Mouse (Mus musculus): ENCODE results near the gene Acp1.

DNA sequence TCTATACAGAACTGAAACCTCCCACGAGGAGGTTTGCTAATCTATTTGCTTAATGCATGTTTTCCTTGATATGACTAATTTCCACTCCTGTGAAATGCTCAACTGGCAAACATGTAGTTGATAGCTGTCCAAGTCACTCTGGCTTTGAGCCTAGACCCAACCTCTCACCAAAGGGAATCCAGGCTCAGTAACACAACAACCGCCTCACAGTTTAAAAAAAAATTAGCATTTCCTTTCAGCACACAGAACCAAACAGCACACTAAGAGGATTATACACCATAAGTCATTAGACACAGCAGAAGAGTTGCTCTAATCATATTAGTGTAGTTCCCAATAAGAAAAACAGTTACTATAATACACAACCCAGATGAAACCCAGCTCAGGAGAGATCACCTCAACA lies 60.5 kb downstream of the Acp1 start:
- TF ChIP-seq CTCF (IDR thresholded peaks at IDR 0.05) (no peak), POLR2A (IDR thresholded peaks at IDR 0.05; ENCODE audit: insufficient read depth, low read depth, low read length) (no peak)
